Mouse (Mus musculus): Measurements from ENCODE around the gene Pdzd7. TPM values are rescaled to one million over a fixed set of nuclear protein-coding genes. Genes with fewer than 3 reads are reported as not detected.
A peak's percentile ranks its signal among the peaks of the same experiment; 100 is the strongest.

Pdzd7 gene
- polyA plus RNA-seq, 1 experiment from 2014 or later, result 0.80 TPM

GRCm38 (mm10) chr19:45010646-45011045, 34.9 kb downstream of the Pdzd7 start:
- Histone ChIP-seq H3K9ac (ENCODE audit: low read depth, low read length) (no peak overlapping the region), H3K27ac (no peak overlapping the region), H3K36me3 (ENCODE audit: insufficient read depth, low read length) (0 out of 2 replicates have a peak, but pooled peaks cover 11% of the 10 kb centered on the region), H3K9me3 (replicated peaks; ENCODE audit: low read length) (no peaks in the 10 kb centered on the region), H3K4me1 (replicated peaks; ENCODE audit: insufficient read depth, low read length) (peaks cover 30% of the 10 kb centered on the region), H3K27me3 (ENCODE audit: insufficient read depth, low read length) (no peaks in the 10 kb centered on the region), H3K4me3 (replicated peaks; ENCODE audit: low read depth, low read length) (no peak overlapping the region), H3K4me2 (ENCODE audit: low read length) (no peak overlapping the region)
- ATAC-seq (replicated peaks; ENCODE audit: low FRiP score, low read depth) (no peak), DNase-seq (ENCODE audit: low spot score) (no peak)
- no peak for TF ChIP-seq CTCF (IDR thresholded peaks at IDR 0.05; ENCODE audit: low read depth)
- WGBS, result 91% methylated on average over 4 of the region's 4 CpGs

GRCm38 (mm10) chr19:45007425-45008191, 37.9 kb downstream of the Pdzd7 start:
- DNase-seq (ENCODE audit: low spot score), result no peak
- Histone ChIP-seq H3K4me3 (replicated peaks; ENCODE audit: low read depth, low read length) (peak overlapping the region; percentile 89), H3K27ac (peak overlapping the region; percentile 81; the same call in 1 of the 2 replicates), H3K9ac (ENCODE audit: low read depth, low read length) (peak overlapping the region; percentile 85), H3K36me3 (ENCODE audit: insufficient read depth, low read length) (0 out of 2 replicates have a peak, but pooled peaks cover 19% of the 10 kb centered on the region), H3K4me1 (replicated peaks; ENCODE audit: insufficient read depth, low read length) (peaks cover 9% of the 10 kb centered on the region), H3K9me3 (replicated peaks; ENCODE audit: low read length) (no peaks in the 10 kb centered on the region), H3K27me3 (ENCODE audit: insufficient read depth, low read length) (no peaks in the 10 kb centered on the region), H3K4me2 (ENCODE audit: low read length) (peak overlapping the region; percentile 68)
- 81% methylated on average over 20 of the region's 20 CpGs for WGBS
- TF ChIP-seq CTCF (IDR thresholded peaks at IDR 0.05; ENCODE audit: low read depth), result no peak
- ATAC-seq (replicated peaks; ENCODE audit: low FRiP score, low read depth), result no peak

DNA sequence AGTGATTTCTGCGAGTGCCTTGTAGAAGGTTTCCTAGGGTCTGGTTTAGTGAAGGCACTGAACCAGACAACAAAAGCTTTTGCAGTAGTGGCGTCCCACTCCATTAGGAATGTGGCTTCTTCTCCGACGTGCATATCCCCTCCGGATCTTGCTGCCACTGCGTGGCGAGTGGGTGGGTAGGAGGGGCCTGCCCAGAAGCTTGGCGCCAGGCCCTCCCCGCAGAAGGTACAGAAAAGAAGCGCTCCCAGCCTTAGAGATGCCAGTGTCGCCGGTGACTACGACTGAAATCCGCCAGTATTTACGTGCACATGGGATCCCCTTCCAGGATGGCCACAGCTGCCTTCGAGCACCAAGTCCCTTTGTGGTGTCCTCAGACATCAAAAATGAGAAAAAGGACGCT, 38.5 kb downstream of the Pdzd7 start:
- no peaks in the 10 kb centered on the region for H3K27me3 ChIP-seq (ENCODE audit: insufficient read depth, low read length)
- H3K27ac ChIP-seq, result peak overlapping the region; percentile 81
- H3K36me3 ChIP-seq (ENCODE audit: insufficient read depth, low read length), result 0 out of 2 replicates have a peak, but pooled peaks cover 19% of the 10 kb centered on the region
- H3K9me3 ChIP-seq (replicated peaks; ENCODE audit: low read length), result no peaks in the 10 kb centered on the region
- H3K4me3 ChIP-seq (replicated peaks; ENCODE audit: low read depth, low read length), result peak overlapping the region; percentile 89
- peak overlapping the region; percentile 85 for H3K9ac ChIP-seq (ENCODE audit: low read depth, low read length)
- H3K4me2 ChIP-seq (ENCODE audit: low read length), result peak overlapping the region; percentile 68
- no peak; the same call in 1 of the 2 replicates for ATAC-seq (replicated peaks; ENCODE audit: low FRiP score, low read depth)
- H3K4me1 ChIP-seq (replicated peaks; ENCODE audit: insufficient read depth, low read length), result peaks cover 9% of the 10 kb centered on the region
- WGBS, result 31% methylated on average over 17 of the region's 17 CpGs
- no peak for TF ChIP-seq CTCF (IDR thresholded peaks at IDR 0.05; ENCODE audit: low read depth)
- no peak for DNase-seq (ENCODE audit: low spot score)

DNA sequence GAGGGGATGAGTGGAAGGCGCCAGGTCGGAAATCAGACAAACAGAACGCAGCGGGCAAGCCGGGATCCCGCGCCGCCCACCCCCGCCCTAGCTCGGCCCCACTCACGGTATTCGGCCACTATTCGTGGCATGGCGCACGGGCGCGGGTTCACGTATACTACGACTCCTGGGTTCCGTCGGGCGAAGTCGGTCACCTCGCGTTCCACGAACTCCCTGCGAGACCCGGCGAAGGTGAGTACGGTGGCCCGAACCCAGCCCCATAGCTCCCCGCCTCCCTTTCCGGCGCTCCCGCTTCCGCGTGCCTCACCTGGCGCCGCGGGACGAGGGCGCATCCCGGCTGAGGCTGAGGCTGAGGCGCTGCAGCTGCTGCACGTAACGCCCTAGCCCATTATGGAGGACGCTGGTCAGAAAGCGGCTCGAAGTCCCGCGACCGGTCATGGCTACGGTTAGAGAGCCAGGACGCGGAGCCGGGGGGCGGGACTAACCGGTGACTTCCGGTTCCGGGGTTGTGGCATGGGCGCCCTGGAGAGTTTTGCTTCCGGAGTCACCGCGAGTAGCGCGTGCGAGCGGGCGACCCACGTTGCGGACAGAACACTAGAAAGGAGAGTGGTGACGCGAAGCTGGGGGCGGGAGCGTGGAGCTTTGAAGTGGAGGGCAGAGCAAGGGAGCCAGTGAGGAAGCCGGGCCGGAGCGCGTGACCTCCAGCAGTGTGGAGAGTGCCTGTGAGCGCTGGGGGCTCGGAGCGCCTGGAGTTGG, 39.4 kb downstream of the Pdzd7 start, which contains the start of gene Mrpl43:
Gene Mrpl43 (minus strand): TSS at position 486 of the 756 bp plus-strand sequence.
- H3K4me1 ChIP-seq (replicated peaks; ENCODE audit: insufficient read depth, low read length), result peaks cover 9% of the 10 kb centered on the region
- H3K36me3 ChIP-seq (ENCODE audit: insufficient read depth, low read length), result 0 out of 2 replicates have a peak, but pooled peaks cover 21% of the 10 kb centered on the region
- no peaks in the 10 kb centered on the region for H3K9me3 ChIP-seq (replicated peaks; ENCODE audit: low read length)
- peak within 1 kb of the TSS; percentile 89 for H3K4me3 ChIP-seq (replicated peaks; ENCODE audit: low read depth, low read length)
- 2% methylated on average over 82 of the region's 82 CpGs for WGBS
- TF ChIP-seq CTCF (IDR thresholded peaks at IDR 0.05; ENCODE audit: low read depth), result no peak
- DNase-seq (ENCODE audit: low spot score), result peak; percentile 97
- H3K27me3 ChIP-seq (ENCODE audit: insufficient read depth, low read length), result no peaks in the 10 kb centered on the region
- H3K4me2 ChIP-seq (ENCODE audit: low read length), result peak within 1 kb of the TSS; percentile 68
- peak within 1 kb of the TSS; percentile 85 for H3K9ac ChIP-seq (ENCODE audit: low read depth, low read length)
- peak; percentile 90 for ATAC-seq (replicated peaks; ENCODE audit: low FRiP score, low read depth)
- H3K27ac ChIP-seq, result peak within 1 kb of the TSS; percentile 81

DNA sequence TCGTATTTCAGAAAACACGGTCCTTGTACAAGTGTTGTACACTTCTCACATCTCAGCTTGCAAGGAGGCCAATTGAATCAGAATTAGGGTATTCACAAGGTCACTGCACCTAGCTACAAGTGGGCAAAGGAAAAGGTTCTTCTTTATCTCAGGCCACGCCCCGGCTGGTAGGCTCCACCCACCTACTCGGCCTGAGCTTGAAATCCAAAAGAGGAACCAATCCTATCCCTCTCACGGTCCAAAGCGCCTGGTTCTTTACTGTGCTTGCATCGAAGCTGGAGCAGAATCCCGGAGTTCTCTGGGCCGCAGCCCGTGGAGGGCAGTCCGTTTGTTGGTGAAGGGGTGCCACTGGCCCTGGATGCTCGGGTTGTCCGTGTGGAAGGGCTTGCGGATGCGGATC, 40.1 kb downstream of the Pdzd7 start, which contains the start of gene Twnk:
Gene Twnk (plus strand): TSS at position 220 of the 400 bp plus-strand sequence.
- DNase-seq (ENCODE audit: low spot score), result peak; percentile 67
- 10% methylated on average over 16 of the region's 16 CpGs for WGBS
- peak within 1 kb of the TSS; percentile 89 for H3K4me3 ChIP-seq (replicated peaks; ENCODE audit: low read depth, low read length)
- H3K4me2 ChIP-seq (ENCODE audit: low read length), result peak within 1 kb of the TSS; percentile 68
- peak within 1 kb of the TSS; percentile 85 for H3K9ac ChIP-seq (ENCODE audit: low read depth, low read length)
- H3K36me3 ChIP-seq (ENCODE audit: insufficient read depth, low read length), result peaks cover 24% of the 10 kb centered on the region; the same call in 1 of the 2 replicates
- no peaks in the 10 kb centered on the region for H3K27me3 ChIP-seq (ENCODE audit: insufficient read depth, low read length)
- peak; percentile 12; the same call in 1 of the 2 replicates for ATAC-seq (replicated peaks; ENCODE audit: low FRiP score, low read depth)
- no peaks in the 10 kb centered on the region for H3K9me3 ChIP-seq (replicated peaks; ENCODE audit: low read length)
- no peak for TF ChIP-seq CTCF (IDR thresholded peaks at IDR 0.05; ENCODE audit: low read depth)
- H3K27ac ChIP-seq, result peak within 1 kb of the TSS; percentile 81
- peaks cover 9% of the 10 kb centered on the region for H3K4me1 ChIP-seq (replicated peaks; ENCODE audit: insufficient read depth, low read length)
